Mouse (Mus musculus) B cell, adult 2 months (primary cell): Measurements from ENCODE around the gene Ear2.
"Not testable (repeated sequence)": the region's sequence is repeated elsewhere in the genome, so short reads cannot be mapped to it uniquely, and the experiment has no call there.

Experiments
- DNase-seq, 2 experiments: peaks; one replicate each; pipeline ENCODE4 v3.0.0; 2022

Ear2 gene

DNA sequence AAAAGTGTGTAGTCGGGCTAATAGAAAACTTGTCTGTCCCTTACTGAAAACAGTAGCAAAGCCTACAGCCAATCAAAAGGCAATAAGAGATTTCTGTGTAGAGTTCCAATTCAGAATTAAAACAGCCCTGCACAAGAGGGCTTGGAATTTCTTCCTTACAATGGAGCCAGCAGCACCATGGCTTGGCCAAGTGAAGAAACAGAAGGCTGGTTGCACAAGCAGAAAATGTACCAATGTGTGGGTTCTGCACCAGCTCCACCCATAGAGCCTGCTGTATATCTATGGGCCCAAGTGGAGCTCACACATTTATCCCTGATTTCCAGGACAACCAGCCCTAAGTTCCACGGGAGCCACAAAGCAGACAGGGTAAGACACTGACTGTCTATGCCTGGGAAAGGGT is at the start of gene Ear2:
TSS of gene Ear2 (plus strand) at position 301 of the 400 bp plus-strand sequence.
- not testable (repeated sequence) for DNase-seq

GRCm38 (mm10) chr14:44067879-44068278 is 34.6 kb upstream of the Ear2 start:
- DNase-seq: not testable (repeated sequence)

GRCm38 (mm10) chr14:44070595-44070994 is 31.9 kb upstream of the Ear2 start:
- not testable (repeated sequence) for DNase-seq

DNA sequence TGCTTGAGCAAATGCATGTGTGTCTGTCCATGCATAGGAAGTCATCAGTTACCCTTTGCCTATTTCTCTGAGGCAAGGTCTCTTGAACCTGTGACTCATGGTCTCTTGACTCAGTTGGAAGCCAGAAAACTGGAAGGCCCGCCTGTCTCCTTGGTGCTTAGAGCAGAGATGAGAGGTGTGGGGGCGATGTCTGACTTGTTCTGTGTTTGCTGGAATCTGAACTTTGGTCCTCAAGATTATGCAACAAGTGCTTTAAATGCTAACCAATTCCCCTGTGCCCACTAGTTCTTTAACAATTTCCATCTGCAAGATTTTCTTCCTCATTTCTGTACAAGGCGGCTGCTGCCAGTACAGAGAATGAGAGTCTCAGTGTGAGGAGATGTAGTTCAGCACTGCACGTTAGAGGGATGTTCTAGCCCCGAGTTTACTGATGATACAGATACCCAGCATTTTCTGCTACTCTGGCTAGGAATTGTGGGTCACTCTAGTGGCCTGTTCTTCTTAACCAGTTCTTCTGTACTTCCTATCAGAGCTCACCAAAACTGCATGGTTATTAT is 24.6 kb upstream of the Ear2 start:
- not testable (repeated sequence) for DNase-seq

- DNase-seq: not testable (repeated sequence)
These were observed 15.9 kb upstream of the Ear2 start for GRCm38 (mm10) chr14:44086588-44086987.

- not testable (repeated sequence) for DNase-seq
These were observed 14.9 kb upstream of the Ear2 start for GRCm38 (mm10) chr14:44087535-44087934.

DNA sequence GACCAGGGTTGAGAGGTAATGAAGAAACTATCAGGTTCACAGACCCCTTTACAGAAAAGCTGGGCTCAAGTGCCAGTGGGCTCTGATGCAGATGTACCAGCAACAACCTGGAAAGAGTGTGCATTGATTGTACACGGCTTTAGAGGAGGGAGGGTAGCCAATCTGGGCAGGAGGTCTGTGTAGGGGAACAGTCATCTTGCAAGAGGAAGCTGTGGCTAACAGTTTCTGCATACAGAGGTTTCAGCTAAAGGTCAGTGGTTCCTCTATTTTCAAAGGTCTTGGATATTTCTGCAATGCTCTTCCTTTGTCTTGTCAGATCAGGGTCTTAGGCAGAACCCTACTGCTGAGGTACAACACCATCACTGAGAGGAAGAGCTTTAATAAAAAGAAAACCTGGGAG is 10.9 kb upstream of the Ear2 start:
- DNase-seq: not testable (repeated sequence)

DNA sequence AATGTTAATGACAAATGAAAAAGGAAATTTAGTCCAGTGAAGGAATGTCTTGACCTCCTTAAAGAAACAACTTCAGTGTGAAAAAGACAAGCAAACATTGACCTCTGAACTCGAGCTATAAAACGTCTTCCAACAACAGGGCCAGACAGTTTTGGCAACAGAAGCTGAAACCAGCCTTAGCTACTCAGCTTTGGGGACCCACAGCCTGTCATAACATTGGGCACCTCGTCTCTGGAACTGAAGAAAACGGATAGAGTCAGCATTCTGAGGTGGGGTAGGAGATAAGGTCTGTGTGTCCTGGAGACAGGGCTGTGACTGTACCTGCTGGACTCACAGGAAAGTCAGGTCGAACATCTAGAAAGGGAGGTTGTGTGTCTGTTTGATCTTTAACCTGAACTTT is 8.0 kb upstream of the Ear2 start:
- DNase-seq: not testable (repeated sequence)

DNA sequence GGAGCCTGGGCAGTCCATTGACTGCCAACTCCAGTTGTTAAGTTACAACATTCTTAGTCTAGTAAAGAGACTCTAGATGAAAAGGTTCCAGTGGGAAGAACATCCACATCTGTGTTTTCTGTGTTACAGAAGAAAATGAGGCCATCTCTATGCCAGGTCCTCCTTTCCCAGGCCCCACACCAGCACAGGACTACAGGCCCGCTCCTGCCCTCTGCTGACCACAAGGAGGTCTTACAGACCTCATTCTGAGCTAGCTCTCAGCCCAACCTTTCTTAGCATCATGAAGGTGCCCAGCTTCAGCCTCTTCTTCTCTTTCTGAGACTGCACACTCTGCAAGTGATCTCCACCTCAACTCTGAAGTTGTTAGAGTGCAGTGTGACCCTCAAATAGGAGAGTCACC is 2.4 kb upstream of the Ear2 start:
- not testable (repeated sequence) for DNase-seq

DNA sequence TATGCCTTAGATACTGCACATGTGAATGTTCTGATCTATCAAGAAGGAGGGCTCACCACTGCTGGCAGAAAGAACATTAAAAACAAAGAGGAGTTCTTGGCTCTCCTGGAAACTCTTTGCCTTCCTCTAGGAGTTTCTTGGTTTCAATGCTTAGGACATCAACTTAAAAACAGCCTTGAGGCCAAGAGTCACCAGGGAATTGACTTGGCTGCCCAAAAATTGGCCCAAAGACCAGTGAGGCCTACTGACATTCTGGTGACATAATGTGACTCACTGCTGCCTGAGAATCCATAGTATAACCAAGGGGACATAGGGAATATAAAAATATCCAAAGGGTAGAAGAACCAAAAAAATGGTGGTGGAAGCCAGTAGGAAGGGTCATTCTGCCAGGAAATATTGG is 8.5 kb downstream of the Ear2 start:
- no peak for DNase-seq

DNA sequence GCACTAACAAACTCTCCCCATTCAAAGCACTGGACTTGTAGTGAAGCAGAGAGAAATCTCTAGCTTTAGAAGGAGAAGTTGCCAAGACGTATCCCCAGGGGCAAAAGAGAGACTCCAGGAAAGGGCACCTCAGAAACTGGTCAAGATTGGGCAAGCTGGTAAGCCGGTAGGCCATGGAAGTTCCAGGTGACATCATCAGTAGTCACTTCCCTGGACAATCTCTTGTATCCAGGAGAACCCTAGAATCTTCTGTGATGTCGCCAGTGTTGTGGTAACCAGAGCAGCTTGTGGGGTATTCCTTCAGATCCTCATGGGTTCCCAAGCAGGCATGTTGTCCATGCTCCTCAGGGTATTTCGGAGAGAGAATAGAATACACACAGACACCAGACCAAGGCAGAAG is 21.1 kb downstream of the Ear2 start, which contains the start of gene Gm3327:
TSS of gene Gm3327 (plus strand) at position 301 of the 400 bp plus-strand sequence.
- not testable (repeated sequence) for DNase-seq
